Mouse (Mus musculus) CH12.LX (cell line): ENCODE measurements around the gene Oit3. TPM values are rescaled to one million over a fixed set of nuclear protein-coding genes. Genes with fewer than 3 reads are reported as not detected.
A peak's percentile ranks its signal among the peaks of the same experiment; 100 is the strongest.

Source experiments
- DNase-seq: peaks from one replicate; pipeline ENCODE4 v3.0.0-alpha.2; 2013; ENCODE audit errors: extremely low read depth
- H3K27ac ChIP-seq: 2 replicates; pipeline ENCODE4 v1.5.1; 2012; ENCODE audit warnings: low read depth, mild to moderate bottlenecking, control low read depth, moderate library complexity; ENCODE audit not compliant: insufficient read depth
- H3K27me3 ChIP-seq: replicated peaks from 2 replicates; pipeline ENCODE3; 2012; ENCODE audit warnings: inconsistent platforms
- H3K36me3 ChIP-seq, 2 experiments: replicated peaks in 1 of 2; 2 replicates each; pipeline versions ENCODE3 to v1.6.1; 2012; ENCODE audit warnings: inconsistent platforms in 1 of 2, low read length in 1 of 2, mild to moderate bottlenecking in 1 of 2, mixed read lengths in 1 of 2, moderate library complexity in 1 of 2; ENCODE audit not compliant: control insufficient read depth in 1 of 2, insufficient read depth in 1 of 2
- H3K4me1 ChIP-seq, 2 experiments: 2 replicates each; pipeline ENCODE4 v1.6.1; 2012; ENCODE audit warnings: inconsistent platforms in 1 of 2, moderate library complexity in 1 of 2; ENCODE audit not compliant: insufficient read depth in 2 of 2, control insufficient read depth in 1 of 2
- H3K4me2 ChIP-seq: 2 replicates; pipeline ENCODE4 v1.6.1; 2012; ENCODE audit warnings: low read depth, mild to moderate bottlenecking, control low read depth; ENCODE audit not compliant: poor library complexity, insufficient read depth, severe bottlenecking
- H3K4me3 ChIP-seq, 3 experiments: fragments of 150-350 bp in 1 of 3; sonication (generic) in 1 of 3; replicated peaks in 1 of 3; 2 replicates each; pipeline versions ENCODE3 to v1.5.1; 2011 to 2012; ENCODE audit warnings: low read depth in 2 of 3, low read length in 2 of 3, mild to moderate bottlenecking in 2 of 3, moderate library complexity in 2 of 3, control low read depth in 1 of 3, improper control_type of control experiment in 1 of 3, inconsistent platforms in 1 of 3, mixed read lengths in 1 of 3; ENCODE audit not compliant: poor library complexity in 1 of 3
- H3K79me2 ChIP-seq: replicated peaks from 2 replicates; pipeline ENCODE4 v1.6.1; 2012; ENCODE audit warnings: mild to moderate bottlenecking, moderate library complexity; ENCODE audit not compliant: control insufficient read depth, poor library complexity, insufficient read depth, severe bottlenecking; ENCODE audit errors: extremely low read depth
- H3K9ac ChIP-seq: 2 replicates; pipeline ENCODE4 v1.6.1; 2012; ENCODE audit warnings: low read depth, mild to moderate bottlenecking, control low read depth, moderate library complexity; ENCODE audit not compliant: insufficient read depth
- H3K9me3 ChIP-seq: replicated peaks from 2 replicates; pipeline ENCODE3; 2012; ENCODE audit warnings: low read length, inconsistent platforms, mixed read lengths
- CHD1 ChIP-seq: IDR thresholded peaks from 2 replicates; pipeline ENCODE4 v1.6.1; 2012; ENCODE audit warnings: low read depth, low read length, improper control_type of control experiment, inconsistent platforms
- CHD2 ChIP-seq: IDR thresholded peaks from 2 replicates; pipeline ENCODE4 v1.6.1; 2011; ENCODE audit warnings: low read length, improper control_type of control experiment
- E2F4 ChIP-seq: IDR thresholded peaks from 2 replicates; pipeline ENCODE4 v1.6.1; 2011; ENCODE audit warnings: low read depth, low read length, improper control_type of control experiment; ENCODE audit not compliant: insufficient replicate concordance
- EP300 ChIP-seq: IDR thresholded peaks from 2 replicates; pipeline ENCODE4 v1.6.1; 2011; ENCODE audit warnings: low read length, improper control_type of control experiment
- GABPA ChIP-seq: IDR thresholded peaks from 2 replicates; pipeline ENCODE4 v1.6.1; 2012; ENCODE audit warnings: low read depth, low read length, improper control_type of control experiment, inconsistent platforms; ENCODE audit not compliant: insufficient replicate concordance
- IRF4 ChIP-seq: IDR thresholded peaks from 2 replicates; pipeline ENCODE4 v1.6.1; 2014; ENCODE audit warnings: low read depth, mild to moderate bottlenecking, inconsistent platforms, low read length, improper control_type of control experiment
- JUN ChIP-seq: IDR thresholded peaks from 2 replicates; pipeline ENCODE4 v1.6.1; 2011; ENCODE audit warnings: low read depth, mild to moderate bottlenecking, low read length, improper control_type of control experiment, moderate library complexity; ENCODE audit not compliant: insufficient read depth
- JUND ChIP-seq: conservative IDR thresholded peaks from 2 replicates; pipeline ENCODE4 v1.6.1; 2011; ENCODE audit warnings: low read depth, low read length, improper control_type of control experiment
- MAX ChIP-seq: IDR thresholded peaks from 2 replicates; pipeline ENCODE4 v1.6.1; 2011; ENCODE audit warnings: low read length, improper control_type of control experiment
- MYC ChIP-seq: IDR thresholded peaks from 2 replicates; pipeline ENCODE4 v1.6.1; 2011; ENCODE audit warnings: low read depth, mild to moderate bottlenecking, improper control_type of control experiment, low read length
- PAX5 ChIP-seq: IDR thresholded peaks from 2 replicates; pipeline ENCODE4 v1.6.1; 2012; ENCODE audit warnings: low read length, inconsistent platforms, mixed read lengths
- POLR2A ChIP-seq: IDR thresholded peaks from 2 replicates; pipeline ENCODE4 v1.6.1; 2011; ENCODE audit warnings: low read depth, mild to moderate bottlenecking, improper control_type of control experiment, low read length
- RCOR1 ChIP-seq: conservative IDR thresholded peaks from 2 replicates; pipeline ENCODE4 v1.6.1; 2012; ENCODE audit warnings: low read depth, mild to moderate bottlenecking, inconsistent platforms, low read length, improper control_type of control experiment
- ZC3H11A ChIP-seq: IDR thresholded peaks from 2 replicates; pipeline ENCODE4 v1.6.1; 2012; ENCODE audit warnings: low read depth, mild to moderate bottlenecking, inconsistent platforms, low read length, improper control_type of control experiment
- ZKSCAN1 ChIP-seq: IDR thresholded peaks from 2 replicates; pipeline ENCODE4 v1.6.1; 2012; ENCODE audit warnings: low read depth, inconsistent platforms, low read length, improper control_type of control experiment, borderline replicate concordance
- ZMIZ1 ChIP-seq: IDR thresholded peaks from 2 replicates; pipeline ENCODE4 v1.6.1; 2012; ENCODE audit warnings: low read depth, mild to moderate bottlenecking, inconsistent platforms, low read length, improper control_type of control experiment
- dilution Hi-C: fragments of 300-500 bp; cut with MboI; formaldehyde crosslinking; loops from 2 replicates; pipeline ENCODE4 v1.14.3; 2020; ENCODE audit warnings: low sequenced_read_pairs; ENCODE audit not compliant: extremely low pct_unique_long_range_greater_than_20kb, extremely low pct_ligation_motif_present
- in situ Hi-C: fragments of 300-500 bp; cut with MboI; formaldehyde crosslinking; loops from 3 replicates; pipeline ENCODE4 v1.14.3; 2019; ENCODE audit warnings: low sequenced_read_pairs, low pct_ligation_motif_present, low pct_unique_long_range_greater_than_20kb, mixed read lengths
- polyA plus RNA-seq: library from polyadenylated mRNA; unstranded; fragments of >175 nt; gene quantifications from 2 replicates; pipeline ENCODE4 v1.2.1, GENCODE M21; 2012; ENCODE audit warnings: low read depth; ENCODE audit not compliant: insufficient read length
- total RNA-seq, 2 experiments: library from RNA; depleted of rRNA; stranded (reverse); fragments of 300-350 nt in 1 of 2; fragments of >200 nt in 1 of 2; gene quantifications; 2 replicates each; pipeline ENCODE4 v1.2.3; 2012 to 2014

Gene Oit3
- total and polyA plus RNA-seq, 3 experiments = 4.5 to 7.5 (median 7.1) TPM

GRCm38 (mm10) chr10:59408499-59408898, 33.1 kb downstream of the Oit3 start:
- Histone ChIP-seq H3K27ac (no peak overlapping the region), H3K9me3 (no peaks in the 10 kb centered on the region), H3K79me2 (no peaks in the 10 kb centered on the region), H3K36me3 (no peaks in the 10 kb centered on the region), H3K4me3 (no peak overlapping the region), H3K4me1 (peaks cover 3 to 16% of the 10 kb centered on the region in 2 experiments; a peak in 3 of 4 replicates), H3K4me2 (peak overlapping the region; percentile 51; the same call in 1 of the 2 replicates), H3K27me3 (no peaks in the 10 kb centered on the region), H3K9ac (no peak overlapping the region)
- in situ Hi-C loops = no loop called here
- TF ChIP-seq ZC3H11A (no peak), JUND (no peak), PAX5 (no peak), MYC (no peak), ZKSCAN1 (no peak), EP300 (no peak), E2F4 (no peak), CHD2 (no peak), ZMIZ1 (no peak), MAX (no peak), GABPA (no peak), JUN (no peak)
- DNase-seq = peak; percentile 24
- dilution Hi-C loops = no loop called here

GRCm38 (mm10) chr10:59403793-59404149, 37.8 kb downstream of the Oit3 start:
- H3K9ac ChIP-seq = no peak overlapping the region
- dilution Hi-C loops = no loop called here
- H3K79me2 ChIP-seq = no peaks in the 10 kb centered on the region
- H3K4me3 ChIP-seq = no peak overlapping the region
- in situ Hi-C loops = no loop called here
- H3K27me3 ChIP-seq = no peaks in the 10 kb centered on the region
- H3K27ac ChIP-seq = no peak overlapping the region
- H3K4me1 ChIP-seq = peaks cover 3 to 11% of the 10 kb centered on the region in 2 experiments; a peak in 3 of 4 replicates
- DNase-seq = no peak
- TF ChIP-seq IRF4 (no peak), CHD1 (no peak), MAX (no peak), CHD2 (no peak), RCOR1 (no peak), MYC (no peak), ZC3H11A (no peak), JUN (no peak), POLR2A (no peak)
- no peaks in the 10 kb centered on the region for H3K36me3 ChIP-seq
- H3K4me2 ChIP-seq = no peak overlapping the region
- no peaks in the 10 kb centered on the region for H3K9me3 ChIP-seq
